Mouse (Mus musculus) kidney, postnatal 36 days (tissue): ENCODE results near the gene Gm906.
"Not testable (repeated sequence)": the region's sequence is repeated elsewhere in the genome, so short reads cannot be mapped to it uniquely, and the experiment has no call there.

Source experiments
- DNase-seq, 2 experiments: peaks; one replicate each; pipeline ENCODE4 v3.0.0; 2021 to 2022; ENCODE audit warnings: mixed read lengths in 2 of 2

Gm906 gene

DNA sequence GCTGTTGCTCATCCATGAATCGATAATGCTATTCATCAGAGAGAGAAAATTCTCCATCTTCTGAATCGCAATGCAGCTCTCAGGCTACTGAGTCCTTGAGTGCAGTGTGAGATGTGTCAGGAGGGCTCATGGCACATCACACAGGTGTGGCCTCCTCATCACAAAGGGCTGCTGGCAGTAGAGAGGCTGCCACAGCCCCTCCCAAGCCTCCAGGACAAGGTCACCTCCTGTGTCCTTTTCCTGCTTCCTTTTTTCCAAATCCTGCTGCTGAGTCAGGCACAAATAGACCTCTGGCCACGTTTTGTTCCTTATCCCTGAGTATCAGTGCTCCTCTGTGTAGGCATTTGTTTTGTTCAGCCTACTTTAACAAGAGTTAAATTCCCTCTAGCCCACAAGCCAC, at the start of gene Gm906:
TSS of gene Gm906 (minus strand) at position 101 of the 400 bp plus-strand sequence.
- not testable (repeated sequence) for DNase-seq

- not testable (repeated sequence) for DNase-seq
Observed at GRCm38 (mm10) chr13:50283308-50283707, 33.2 kb upstream of the Gm906 start.

- no peak for DNase-seq
Observed at GRCm38 (mm10) chr13:50236487-50236886, 13.6 kb downstream of the Gm906 start.

DNA sequence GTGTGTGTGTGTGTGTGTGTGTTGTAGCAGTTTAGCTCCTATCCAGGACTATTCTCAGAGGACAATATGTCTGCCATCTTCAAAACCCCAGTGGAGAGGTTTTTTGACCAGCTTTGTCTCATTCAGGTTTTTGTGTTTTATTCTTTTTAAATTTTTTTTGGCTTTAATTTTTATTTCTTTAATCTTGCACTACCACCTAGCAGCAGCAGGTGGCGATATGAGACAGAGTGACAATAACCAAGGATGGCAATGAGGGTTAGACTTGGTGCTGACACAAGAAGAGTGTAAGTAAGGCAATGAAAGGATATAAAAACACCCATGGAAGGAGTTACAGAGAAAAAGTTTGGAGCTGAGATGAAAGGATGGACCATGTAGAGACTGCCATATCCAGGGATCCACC, 38.3 kb downstream of the Gm906 start:
- peak in 1 of 2 experiments; percentile 58 for DNase-seq

DNA sequence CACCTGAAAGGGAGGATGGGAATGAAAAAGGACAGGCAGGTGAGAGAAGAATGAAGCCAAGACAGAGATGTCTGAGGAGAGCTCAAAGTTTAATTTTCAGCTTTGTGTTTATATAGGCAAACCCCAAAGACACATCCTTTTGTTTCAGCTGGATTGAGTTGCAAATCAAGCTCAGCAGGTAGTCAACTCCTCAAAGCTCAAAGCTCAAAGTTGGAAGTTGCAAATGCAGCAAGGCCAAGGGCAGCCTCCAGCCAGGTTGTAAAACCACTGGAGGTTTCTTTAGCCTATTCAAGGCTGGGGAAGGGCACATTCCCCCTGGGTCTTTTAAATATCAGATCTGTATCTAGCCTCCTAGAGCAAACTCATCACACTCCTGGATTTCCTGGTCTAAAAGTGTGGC, 39.9 kb downstream of the Gm906 start:
- DNase-seq, result peak; percentile 8 to 17

DNA sequence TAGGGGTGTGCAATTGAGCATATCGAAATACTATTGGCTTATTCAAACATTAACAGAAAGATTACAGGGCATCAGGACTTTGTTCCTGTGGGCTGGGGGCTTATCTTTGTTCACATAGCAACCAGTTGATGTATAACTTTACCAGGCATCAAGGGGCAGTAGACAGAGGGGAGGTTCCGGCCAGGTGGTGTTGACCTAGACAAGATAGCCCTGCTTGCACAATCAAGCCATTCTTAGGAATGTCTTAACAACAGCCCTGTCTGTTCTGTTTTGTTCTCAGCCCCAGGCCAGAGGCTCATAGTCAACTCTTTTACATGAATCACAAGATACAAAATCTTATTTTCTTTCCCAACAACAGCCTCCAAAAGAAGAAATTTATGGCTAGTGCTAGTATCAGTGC, 40.5 kb downstream of the Gm906 start:
- DNase-seq, result not testable (repeated sequence)

- DNase-seq, result no peak
Observed at GRCm38 (mm10) chr13:50207966-50208365, 42.1 kb downstream of the Gm906 start.

GRCm38 (mm10) chr13:50196831-50197230, 53.3 kb downstream of the Gm906 start:
- peak in 1 of 2 experiments; percentile 29 for DNase-seq
